Mouse (Mus musculus) left cerebral cortex, postnatal 14 days (tissue): ENCODE results near the gene Olfr95. TPM values are rescaled to one million over a fixed set of nuclear protein-coding genes. Genes with fewer than 3 reads are reported as not detected.

Experiments
- DNase-seq, 2 experiments: peaks; one replicate each; pipeline ENCODE4 v3.0.0; 2021 to 2022; ENCODE audit warnings: low spot score in 2 of 2, mixed read lengths in 1 of 2
- intact Hi-C: fragments of 180-260 bp; cut with DNase I; formaldehyde crosslinking; loops from one replicate; pipeline ENCODE4 v1.15.1; 2025
- total RNA-seq, 2 experiments: library from RNA; stranded (reverse); gene quantifications; 2 replicates each; pipeline ENCODE4 v1.2.3; 2021

Olfr95 gene
- total RNA-seq, 2 experiments from 2014 or later: not detected

GRCm38 (mm10) chr17:37161394-37161793 lies 51.5 kb downstream of the Olfr95 start, which contains the start of gene Olfr93:
Gene Olfr93 (minus strand): TSS chr17:37161494.
- intact Hi-C loops: no loop called here
- DNase-seq: no peak

Other genes starting within 250 kb of the Olfr95 start
- gene 2410137M14Rik, start 231.9 kb downstream of the Olfr95 start, total RNA-seq: not detected
- gene H2-M5, start 223.6 kb downstream of the Olfr95 start, total RNA-seq: 1 to 10 TPM; 1.9 to 2.7 TPM
- gene Zfp57, start 212.0 kb downstream of the Olfr95 start, total RNA-seq: 10 to 100 TPM; 25.9 to 27.9 TPM
- 10 to 100 TPM; 23.9 to 46.1 TPM for gene Mog, start 189.7 kb downstream of the Olfr95 start, total RNA-seq
- gene Gabbr1, start 167.2 kb downstream of the Olfr95 start, total RNA-seq: 100 to 1,000 TPM; 629 to 637 TPM
- gene Olfr90, start 124.6 kb downstream of the Olfr95 start, total RNA-seq: under 1 TPM in 1 of 2 experiments, not detected in 1; 0.13 TPM
- gene Olfr91, start 114.8 kb downstream of the Olfr95 start, total RNA-seq: not detected
- gene Olfr92, start 93.0 kb downstream of the Olfr95 start, total RNA-seq: not detected
- not detected for gene Olfr93, start 51.6 kb downstream of the Olfr95 start, total RNA-seq
- not detected for gene Ubd, start 19.2 kb downstream of the Olfr95 start, total RNA-seq
- gene Olfr94, start 12.1 kb downstream of the Olfr95 start, total RNA-seq: not detected
- not detected for gene Olfr96, start 7.0 kb upstream of the Olfr95 start, total RNA-seq
- not detected for gene Olfr97, start 24.2 kb upstream of the Olfr95 start, total RNA-seq
- gene Olfr98, start 50.6 kb upstream of the Olfr95 start, total RNA-seq: not detected
- 1 to 10 TPM; 2.7 to 4.1 TPM for gene H2-M3, start 57.1 kb upstream of the Olfr95 start, total RNA-seq
- not detected for gene Olfr99, start 70.3 kb upstream of the Olfr95 start, total RNA-seq
- not detected for gene Olfr101, start 91.2 kb upstream of the Olfr95 start, total RNA-seq
- gene Olfr102, start 103.9 kb upstream of the Olfr95 start, total RNA-seq: not detected
- gene Olfr103, start 126.6 kb upstream of the Olfr95 start, total RNA-seq: not detected
- gene Olfr104-ps, start 146.5 kb upstream of the Olfr95 start, total RNA-seq: not detected
- not detected for gene Olfr105-ps, start 165.9 kb upstream of the Olfr95 start, total RNA-seq
- gene Olfr106-ps, start 177.3 kb upstream of the Olfr95 start, total RNA-seq: not detected
- not detected for gene Olfr107, start 186.1 kb upstream of the Olfr95 start, total RNA-seq
- gene Olfr108, start 232.4 kb upstream of the Olfr95 start, total RNA-seq: not detected
- gene Olfr109, start 245.8 kb upstream of the Olfr95 start, total RNA-seq: not detected